Mouse (Mus musculus): Measurements from ENCODE around the gene Akap12.

The Akap12 gene

GRCm38 (mm10) chr10:4266041-4266930 is at the start of gene Akap12:
Akap12 (plus strand) TSS chr10:4266380.
- DNase-seq (ENCODE audit: low spot score in 2 of 2), result peak in 1 of 2 experiments; percentile 54

DNA sequence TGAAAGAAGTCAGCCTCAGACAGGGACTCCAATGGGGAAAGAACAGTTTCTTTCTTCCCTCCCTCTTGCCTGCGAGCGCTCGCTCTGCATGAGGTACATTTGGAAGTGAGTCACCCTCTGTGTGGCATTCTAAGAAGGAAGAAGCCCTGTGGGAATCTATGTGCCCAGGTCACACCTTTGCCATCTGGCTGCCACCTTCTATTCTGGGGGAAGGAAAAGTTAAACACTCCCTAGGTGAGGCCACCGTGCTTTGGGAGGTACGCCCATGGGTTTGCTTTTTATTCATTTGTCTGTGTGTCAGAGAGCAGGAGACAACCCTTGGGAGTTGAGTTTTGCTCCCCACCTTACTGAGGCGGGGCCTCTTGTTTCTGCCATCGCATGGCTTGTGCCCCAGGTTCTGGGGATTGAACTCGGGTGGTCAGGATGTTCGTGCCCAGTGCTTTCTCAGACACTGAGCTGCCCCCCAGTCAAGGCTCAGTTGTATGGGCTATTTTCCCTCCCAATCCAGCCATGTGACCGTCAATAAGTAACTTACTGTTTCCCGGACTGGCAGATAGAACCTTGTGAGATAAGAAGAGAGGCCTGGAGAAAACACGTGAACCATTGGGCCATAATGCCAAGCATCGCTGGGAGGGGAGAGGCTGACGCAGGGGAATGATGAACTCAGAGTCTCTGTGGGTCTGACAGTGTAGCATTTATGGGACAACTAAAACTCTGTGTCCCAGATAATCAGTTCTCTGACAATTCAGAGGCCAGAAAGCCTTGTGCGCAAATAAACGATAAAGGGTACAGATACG is 35.4 kb upstream of the Akap12 start:
- DNase-seq (ENCODE audit: low spot score in 2 of 2), result no peak

DNA sequence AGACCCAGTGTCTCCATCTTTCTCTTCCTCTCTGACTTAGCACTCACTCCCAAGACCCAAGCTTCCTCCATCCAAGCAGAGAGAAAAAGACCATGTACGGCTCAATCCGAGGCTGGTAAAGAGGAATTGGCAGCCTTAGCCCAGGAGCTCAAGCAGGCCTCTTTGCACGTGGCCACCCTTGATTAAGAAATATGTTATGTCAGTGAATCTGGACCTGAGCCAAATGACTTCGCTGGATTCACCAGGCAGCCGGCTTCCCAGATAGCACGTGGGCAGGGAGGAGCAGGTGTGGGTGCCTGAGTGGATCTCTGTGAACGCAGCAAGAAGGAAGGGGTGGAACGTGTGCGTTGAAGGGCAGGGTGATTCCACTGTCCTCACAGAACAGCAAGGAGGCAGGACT is 33.1 kb upstream of the Akap12 start:
- DNase-seq (ENCODE audit: low spot score in 2 of 2), result peak in 1 of 2 experiments; percentile 24

- DNase-seq (ENCODE audit: low spot score in 2 of 2), result no peak
These were observed 26.2 kb upstream of the Akap12 start for GRCm38 (mm10) chr10:4239794-4240574.

DNA sequence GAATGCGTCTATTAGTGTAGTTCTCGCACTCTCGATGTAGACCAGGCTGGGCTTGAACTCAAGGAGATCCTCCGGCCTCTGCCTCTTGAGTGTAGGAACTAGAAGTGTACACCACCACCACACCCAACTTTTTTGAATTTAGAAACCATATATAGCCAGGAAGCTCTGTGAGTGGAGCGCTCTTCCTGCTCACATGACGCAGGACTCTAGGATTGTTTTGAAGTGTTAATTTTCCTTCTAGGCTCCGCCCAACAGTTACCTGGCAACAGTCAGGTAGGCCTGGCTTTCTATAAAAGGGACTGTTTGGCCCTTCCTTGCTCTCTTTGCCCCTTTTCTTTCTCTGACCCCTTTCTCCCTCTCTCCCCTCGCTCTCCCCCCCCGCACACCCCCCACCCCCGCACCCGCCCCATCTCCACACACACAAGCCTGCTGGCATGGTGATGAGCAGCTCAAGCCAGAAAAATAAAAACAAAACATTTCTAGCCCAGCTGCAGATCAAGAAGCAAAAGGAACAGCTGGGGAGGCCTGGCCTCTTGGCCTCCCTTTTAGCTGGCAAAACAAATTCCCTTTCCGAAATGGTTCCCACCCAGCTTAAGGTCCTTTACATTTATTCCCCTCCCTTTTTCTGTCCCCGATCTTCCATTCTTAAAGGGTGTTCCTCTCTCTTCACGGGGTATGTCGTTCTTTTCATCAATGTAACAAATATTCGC is 22.4 kb upstream of the Akap12 start:
- DNase-seq (ENCODE audit: low spot score in 2 of 2), result no peak

GRCm38 (mm10) chr10:4245812-4246211 is 20.4 kb upstream of the Akap12 start:
- no peak for DNase-seq (ENCODE audit: low spot score in 2 of 2)

DNA sequence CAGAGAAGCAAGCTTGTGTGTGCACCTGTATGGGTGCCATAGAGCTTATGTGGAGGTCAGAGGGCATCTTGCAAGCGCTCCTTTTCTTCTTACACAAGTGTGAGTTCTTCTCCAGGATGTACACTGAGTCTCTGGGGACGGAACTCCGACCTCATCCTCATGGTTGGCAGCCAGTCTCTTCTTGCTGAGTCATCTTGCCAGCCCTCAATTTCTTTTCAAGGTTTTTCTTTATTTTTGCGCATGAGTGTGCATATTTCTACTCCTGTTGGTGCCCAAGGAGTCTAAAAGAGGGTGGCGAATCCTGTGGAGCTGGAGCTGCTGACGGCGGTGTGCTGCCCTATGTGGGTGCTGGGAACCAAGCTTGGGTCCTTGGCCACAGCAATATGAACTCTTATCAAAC is 19.8 kb upstream of the Akap12 start:
- DNase-seq (ENCODE audit: low spot score in 2 of 2), result no peak

DNA sequence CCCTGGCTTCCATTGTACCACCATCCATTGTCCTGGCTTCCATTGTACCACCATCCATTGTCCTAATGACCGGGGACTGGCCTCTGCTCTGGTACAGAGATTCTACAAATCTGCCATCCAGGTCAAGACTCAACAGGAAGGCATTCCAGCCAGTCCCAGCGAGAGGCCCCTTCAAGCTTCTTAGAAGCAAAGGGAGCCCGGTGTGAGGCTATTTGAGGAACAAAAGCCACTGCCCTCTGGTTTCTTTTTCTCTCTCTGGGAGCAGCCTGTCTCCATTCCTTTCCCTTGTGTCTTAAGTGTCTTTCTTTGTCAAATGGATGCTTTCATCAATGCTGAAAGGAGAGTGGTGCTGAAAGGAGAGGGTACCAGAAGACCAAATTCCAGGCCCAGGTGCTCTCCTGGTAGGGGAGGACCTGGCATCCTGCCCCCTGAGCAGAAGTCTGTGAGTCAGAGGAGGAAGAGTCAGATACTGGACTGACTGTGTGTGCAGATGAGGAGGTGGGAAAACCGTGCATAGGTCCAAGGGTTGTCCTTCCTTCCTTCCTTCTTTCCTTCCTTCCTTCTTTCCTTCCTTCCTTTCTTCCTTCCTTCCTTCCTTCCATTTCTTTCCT is 16.8 kb upstream of the Akap12 start:
- no peak for DNase-seq (ENCODE audit: low spot score in 2 of 2)

- no peak for DNase-seq (ENCODE audit: low spot score in 2 of 2)
These were observed 15.5 kb upstream of the Akap12 start for GRCm38 (mm10) chr10:4250681-4251080.

- no peak for DNase-seq (ENCODE audit: low spot score in 2 of 2)
These were observed 12.6 kb upstream of the Akap12 start for GRCm38 (mm10) chr10:4253613-4254012.

DNA sequence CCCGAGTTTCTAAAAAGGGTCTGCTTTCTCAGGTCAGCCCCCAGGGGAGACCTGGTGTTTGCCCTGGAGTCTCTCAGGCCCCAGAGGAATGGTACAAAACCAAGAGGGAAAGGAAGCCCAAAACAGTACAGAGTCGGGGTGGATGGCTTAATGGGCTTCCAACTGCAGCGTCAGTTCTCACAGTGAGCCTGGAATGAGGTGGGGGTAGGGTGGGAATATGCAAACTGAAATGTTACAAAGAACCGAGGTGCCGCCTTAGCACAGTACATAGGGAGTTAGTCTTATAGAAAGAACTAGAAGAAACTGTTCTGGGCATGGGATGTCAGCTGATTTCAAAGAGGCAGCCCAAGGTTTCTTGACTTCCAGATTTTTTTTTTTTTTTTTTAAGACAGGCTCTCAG is 11.7 kb upstream of the Akap12 start:
- no peak for DNase-seq (ENCODE audit: low spot score in 2 of 2)

GRCm38 (mm10) chr10:4260925-4261324 is 5.3 kb upstream of the Akap12 start:
- no peak for DNase-seq (ENCODE audit: low spot score in 2 of 2)

DNA sequence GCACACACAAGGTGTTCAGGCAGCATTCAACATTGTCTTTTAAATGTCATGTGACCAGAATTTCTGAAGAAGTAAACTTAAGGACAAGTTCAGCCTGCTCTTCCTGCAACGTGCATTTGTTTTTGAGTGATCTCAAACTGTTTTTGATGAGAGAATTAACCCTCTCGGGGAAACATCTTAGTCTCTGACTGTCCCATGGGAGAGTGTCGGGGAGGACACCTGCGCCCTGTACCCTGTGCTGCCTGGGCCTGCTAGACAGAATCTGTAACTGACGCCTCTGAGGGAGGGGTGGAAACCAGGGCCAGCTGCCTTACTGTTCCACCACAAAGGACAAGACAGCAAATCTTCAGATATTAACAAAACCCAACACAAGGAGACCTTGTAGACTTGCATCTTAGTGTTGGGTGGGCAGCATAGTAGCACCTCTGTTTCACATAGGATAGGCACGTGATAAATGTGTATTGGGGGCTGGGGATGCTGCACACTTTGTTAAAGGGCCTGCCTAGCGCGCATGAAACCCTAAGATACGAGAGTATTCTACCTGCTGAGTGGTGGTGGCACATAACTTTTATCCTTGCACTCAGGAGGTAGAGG is 4.7 kb upstream of the Akap12 start:
- no peak for DNase-seq (ENCODE audit: low spot score in 2 of 2)

- DNase-seq (ENCODE audit: low spot score in 2 of 2), result peak; percentile 47 to 52
These were observed 539 bp upstream of the Akap12 start for GRCm38 (mm10) chr10:4265641-4266040.

GRCm38 (mm10) chr10:4266931-4267310 is 741 bp downstream of the Akap12 start:
- DNase-seq (ENCODE audit: low spot score in 2 of 2), result peak in 1 of 2 experiments; percentile 38

DNA sequence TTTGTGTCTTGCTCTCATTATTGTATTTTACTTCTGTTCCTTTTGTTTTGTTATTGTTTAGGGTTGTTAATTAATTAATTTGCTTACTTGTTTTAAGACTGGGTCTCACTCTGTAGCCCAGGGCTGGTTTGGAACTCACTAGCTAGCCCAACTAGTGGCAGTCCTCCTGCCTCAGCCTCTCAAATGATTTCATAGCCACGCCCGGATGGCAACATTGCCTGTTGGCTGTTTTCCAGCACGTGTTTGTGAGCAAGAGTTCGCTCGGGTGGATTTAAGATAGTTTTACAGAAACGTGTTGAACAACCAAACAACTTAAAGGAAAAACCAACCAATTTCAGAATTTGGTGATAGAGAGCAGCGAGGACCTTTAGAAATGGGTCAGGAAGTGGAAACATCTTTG is 1.3 kb downstream of the Akap12 start:
- no peak for DNase-seq (ENCODE audit: low spot score in 2 of 2)

- no peak for DNase-seq (ENCODE audit: low spot score in 2 of 2)
These were observed 2.0 kb downstream of the Akap12 start for GRCm38 (mm10) chr10:4268140-4268539.

DNA sequence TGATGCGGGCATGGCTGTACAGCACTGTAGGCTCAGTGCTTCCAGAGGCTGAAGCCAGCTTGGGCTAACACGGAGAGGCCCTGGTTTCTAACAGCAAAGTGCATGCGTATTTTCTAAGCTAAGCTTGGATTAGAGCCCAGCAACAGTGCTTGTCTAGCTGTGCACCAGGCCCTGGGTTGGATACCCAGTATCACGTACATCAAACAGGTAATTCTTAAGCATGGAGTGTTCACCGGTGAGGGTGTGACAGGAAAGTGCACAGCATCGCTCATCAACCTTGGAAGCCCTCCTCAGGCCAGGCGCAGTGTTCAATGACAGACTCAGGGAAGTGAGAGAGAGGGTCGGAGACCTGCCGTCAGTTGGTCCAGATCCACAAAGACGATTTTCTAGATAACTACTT is 9.4 kb downstream of the Akap12 start:
- no peak for DNase-seq (ENCODE audit: low spot score in 2 of 2)

GRCm38 (mm10) chr10:4276081-4276480 is 9.9 kb downstream of the Akap12 start:
- no peak for DNase-seq (ENCODE audit: low spot score in 2 of 2)

- no peak for DNase-seq (ENCODE audit: low spot score in 2 of 2)
These were observed 11.9 kb downstream of the Akap12 start for GRCm38 (mm10) chr10:4278041-4278440.

DNA sequence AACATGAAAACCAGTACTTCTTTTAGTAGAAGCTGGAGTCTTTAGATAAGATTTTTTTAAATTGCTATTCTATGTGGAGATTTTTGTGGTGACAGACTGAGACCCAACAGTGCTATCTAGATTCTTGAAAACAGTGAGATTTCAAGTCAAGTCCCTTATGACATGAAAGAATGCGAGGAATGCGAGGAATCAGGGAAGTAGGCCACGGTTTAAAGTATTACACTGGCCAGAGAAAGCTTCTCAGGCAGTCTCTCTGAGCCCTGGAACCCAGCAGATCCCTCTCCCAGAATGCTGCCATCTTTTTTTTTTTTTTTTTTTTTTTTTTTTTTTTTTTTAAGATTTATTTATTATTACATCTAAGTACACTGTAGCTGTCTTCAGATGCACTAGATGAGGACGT is 16.2 kb downstream of the Akap12 start:
- no peak for DNase-seq (ENCODE audit: low spot score in 2 of 2)

Measured in cerebellum, postnatal 4 days (tissue).